Mouse (Mus musculus) thymus, adult 2 months (tissue): ENCODE measurements around the gene 2010111I01Rik. TPM values are rescaled to one million over a fixed set of nuclear protein-coding genes. Genes with fewer than 3 reads are reported as not detected.

Source experiments
- DNase-seq: peaks from one replicate; pipeline ENCODE4 v3.0.0; 2021
- H3K27ac ChIP-seq: fragments of 200-500 bp; 2 replicates; pipeline ENCODE4 v1.5.1; 2012; ENCODE audit warnings: low read length, control low read depth; ENCODE audit not compliant: control insufficient read depth, insufficient read depth
- H3K27me3 ChIP-seq: fragments of 200-500 bp; 2 replicates; pipeline ENCODE4 v1.6.1; 2012; ENCODE audit warnings: mild to moderate bottlenecking, low read length, moderate library complexity, mixed read lengths; ENCODE audit not compliant: control insufficient read depth, insufficient read depth
- H3K36me3 ChIP-seq: fragments of 200-500 bp; 2 replicates; pipeline ENCODE4 v1.6.1; 2012; ENCODE audit warnings: mild to moderate bottlenecking, low read length, moderate library complexity; ENCODE audit not compliant: control insufficient read depth, insufficient read depth
- H3K4me1 ChIP-seq: fragments of 200-500 bp; replicated peaks from 2 replicates; pipeline ENCODE4 v1.6.1; 2012; ENCODE audit warnings: low read length; ENCODE audit not compliant: control insufficient read depth, insufficient read depth
- H3K4me3 ChIP-seq: fragments of 200-500 bp; 2 replicates; pipeline ENCODE4 v1.5.1; 2012; ENCODE audit warnings: mild to moderate bottlenecking, low read length, control low read depth, moderate library complexity; ENCODE audit not compliant: control insufficient read depth, insufficient read depth
- CTCF ChIP-seq: fragments of 200-500 bp; IDR thresholded peaks from 2 replicates; pipeline ENCODE4 v1.5.1; 2012; ENCODE audit warnings: mild to moderate bottlenecking, control low read depth, low read length, moderate library complexity, borderline replicate concordance; ENCODE audit not compliant: control insufficient read depth, poor library complexity, insufficient read depth; ENCODE audit errors: extremely low read depth
- POLR2A ChIP-seq: fragments of 200-500 bp; IDR thresholded peaks from 2 replicates; pipeline ENCODE4 v1.6.1; 2012; ENCODE audit warnings: mild to moderate bottlenecking, low read length, control low read depth, moderate library complexity; ENCODE audit not compliant: control insufficient read depth, poor library complexity, insufficient read depth; ENCODE audit errors: extremely low read depth
- WGBS: fragments of 180-500 bp; shearing (Covaris S2); methylation state at CpG from one replicate; pipeline ENCODE4 v1.1.7; 2018; 5-methylcytosine and 5-hydroxymethylcytosine counted together
- polyA plus RNA-seq: library from polyadenylated mRNA; depleted of rRNA; stranded (reverse); fragments of >200 nt; gene quantifications from 2 replicates; pipeline ENCODE4 v1.2.3, GENCODE M21; 2012

Gene 2010111I01Rik
- polyA plus RNA-seq, 1 experiment: 61.4 TPM

GRCm38 (mm10) chr13:63039326-63039725 lies 74.6 kb downstream of the 2010111I01Rik start:
- no peak overlapping the region for H3K27ac ChIP-seq

DNA sequence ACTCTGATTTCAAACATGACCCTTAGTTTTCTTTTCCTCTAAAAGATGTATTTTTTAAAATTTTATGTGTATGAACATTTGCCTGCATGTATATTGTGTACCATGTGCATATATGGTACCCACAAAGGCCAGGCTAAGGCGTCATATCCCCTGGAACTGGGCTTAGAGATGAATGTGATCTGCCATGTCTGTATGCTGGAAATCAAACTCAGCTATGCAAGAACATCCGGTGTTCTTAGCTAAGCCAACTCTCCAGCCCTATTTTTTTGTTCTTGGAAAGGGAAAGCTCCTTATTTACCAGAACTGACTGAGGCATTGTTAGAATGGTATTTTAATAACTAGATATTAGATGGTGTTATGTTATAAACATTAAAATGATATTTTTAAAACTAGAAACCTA lies 75.2 kb downstream of the 2010111I01Rik start:
- Histone ChIP-seq H3K4me3 (no peak overlapping the region), H3K36me3 (no peaks in the 10 kb centered on the region), H3K27ac (no peak overlapping the region), H3K27me3 (no peaks in the 10 kb centered on the region), H3K4me1 (no peaks in the 10 kb centered on the region; the same call in 1 of the 2 replicates)
- WGBS: 93% methylated on average over 2 of the region's 2 CpGs
- TF ChIP-seq CTCF: no peak
- no peak for TF ChIP-seq POLR2A
- DNase-seq: no peak

More at GRCm38 (mm10) chr13:63039326-63039725, 74.6 kb downstream of the 2010111I01Rik start:
- H3K4me1 ChIP-seq: peaks cover 2% of the 10 kb centered on the region; the same call in 1 of the 2 replicates
- TF ChIP-seq POLR2A (no peak), CTCF (no peak)
- no peak for DNase-seq
- H3K36me3 ChIP-seq: no peaks in the 10 kb centered on the region
- no peaks in the 10 kb centered on the region for H3K27me3 ChIP-seq
- H3K4me3 ChIP-seq: no peak overlapping the region
- 65% methylated on average over 6 of the region's 6 CpGs for WGBS

- H3K4me1 ChIP-seq: no peaks in the 10 kb centered on the region
- TF ChIP-seq POLR2A (no peak), CTCF (no peak)
- no peaks in the 10 kb centered on the region for H3K36me3 ChIP-seq
- 99% methylated on average over 2 of the region's 2 CpGs for WGBS
- H3K27me3 ChIP-seq: no peaks in the 10 kb centered on the region
- no peak overlapping the region for H3K27ac ChIP-seq
- DNase-seq: no peak
- H3K4me3 ChIP-seq: no peak overlapping the region
These were observed 81.0 kb downstream of the 2010111I01Rik start for GRCm38 (mm10) chr13:63045504-63046205.

- no peaks in the 10 kb centered on the region for H3K36me3 ChIP-seq
- no peaks in the 10 kb centered on the region for H3K4me1 ChIP-seq
- DNase-seq: peak; percentile 40
- no peaks in the 10 kb centered on the region for H3K27me3 ChIP-seq
- no peak overlapping the region for H3K27ac ChIP-seq
- WGBS: 47% methylated on average over 7 of the region's 7 CpGs
- TF ChIP-seq POLR2A (no peak), CTCF (no peak)
- no peak overlapping the region for H3K4me3 ChIP-seq
These were observed 81.7 kb downstream of the 2010111I01Rik start for GRCm38 (mm10) chr13:63046206-63047020.

DNA sequence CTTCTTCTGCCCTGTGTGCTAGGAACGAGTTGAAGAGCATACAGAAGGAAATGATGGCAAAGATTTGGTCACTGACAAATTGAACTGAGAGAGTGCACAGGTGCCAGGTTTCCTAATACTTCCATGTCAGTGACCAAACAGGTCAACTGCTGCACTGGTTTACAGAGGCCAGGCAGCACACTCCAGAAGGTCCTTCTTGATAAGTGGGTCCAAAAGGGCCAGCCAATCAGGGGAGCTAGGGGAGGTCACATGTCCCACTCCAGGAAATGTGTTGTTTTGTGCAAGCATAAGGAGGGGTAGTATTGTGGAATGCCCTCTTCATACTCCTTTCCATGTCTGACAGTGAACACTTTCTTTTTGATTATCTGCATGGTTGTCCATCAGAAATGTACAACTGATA lies 99.0 kb downstream of the 2010111I01Rik start:
- Histone ChIP-seq H3K4me3 (no peak overlapping the region), H3K27ac (no peak overlapping the region), H3K27me3 (no peaks in the 10 kb centered on the region), H3K36me3 (no peaks in the 10 kb centered on the region), H3K4me1 (no peaks in the 10 kb centered on the region)
- DNase-seq: no peak
- no peak for TF ChIP-seq CTCF
- no peak for TF ChIP-seq POLR2A
- WGBS: 79% methylated on average over 1 of the region's 1 CpGs

DNA sequence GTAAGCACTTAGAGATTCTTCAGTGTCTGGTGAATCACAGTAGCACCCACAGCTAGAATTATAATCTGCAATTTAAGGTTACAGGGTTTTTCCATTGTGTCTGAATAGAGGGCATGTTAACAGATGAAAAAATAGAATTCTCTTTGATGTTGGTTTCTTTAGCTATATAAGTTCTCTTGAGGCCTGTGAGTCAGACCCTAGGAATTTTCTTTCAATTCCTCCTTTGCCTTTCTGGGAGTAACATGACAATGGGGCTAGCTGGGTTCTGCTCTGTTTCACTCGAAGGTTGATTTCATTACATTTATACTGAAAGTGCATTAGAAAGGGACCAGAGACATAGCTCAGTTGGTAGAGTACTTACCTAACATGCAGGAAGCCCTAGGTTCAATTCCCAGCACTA lies 101.9 kb downstream of the 2010111I01Rik start:
- no peaks in the 10 kb centered on the region for H3K27me3 ChIP-seq
- no peak overlapping the region for H3K27ac ChIP-seq
- no peaks in the 10 kb centered on the region for H3K36me3 ChIP-seq
- H3K4me3 ChIP-seq: no peak overlapping the region
- TF ChIP-seq POLR2A (no peak), CTCF (no peak)
- H3K4me1 ChIP-seq: no peaks in the 10 kb centered on the region
- 93% methylated on average over 1 of the region's 1 CpGs for WGBS
- DNase-seq: no peak
